Mouse (Mus musculus): ENCODE measurements around the gene Gm1527.
"Not testable (repeated sequence)": the region's sequence is repeated elsewhere in the genome, so short reads cannot be mapped to it uniquely, and the experiment has no call there.

The Gm1527 gene

GRCm38 (mm10) chr3:28892317-28892716 is at the start of gene Gm1527:
Gm1527 (plus strand) TSS chr3:28892617.
- DNase-seq: no peak

- no peak for DNase-seq
Measured at GRCm38 (mm10) chr3:28843231-28843630, 49.2 kb upstream of the Gm1527 start.

GRCm38 (mm10) chr3:28847115-28847514 is 45.3 kb upstream of the Gm1527 start:
- no peak for DNase-seq

GRCm38 (mm10) chr3:28852174-28852573 is 40.2 kb upstream of the Gm1527 start:
- DNase-seq: not testable (repeated sequence)

GRCm38 (mm10) chr3:28859630-28860392 is 32.6 kb upstream of the Gm1527 start:
- not testable (repeated sequence) for DNase-seq

- DNase-seq: not testable (repeated sequence)
Measured at GRCm38 (mm10) chr3:28896966-28897365, 4.5 kb downstream of the Gm1527 start.

GRCm38 (mm10) chr3:28965931-28966330 is 73.5 kb downstream of the Gm1527 start:
- DNase-seq: no peak

DNA sequence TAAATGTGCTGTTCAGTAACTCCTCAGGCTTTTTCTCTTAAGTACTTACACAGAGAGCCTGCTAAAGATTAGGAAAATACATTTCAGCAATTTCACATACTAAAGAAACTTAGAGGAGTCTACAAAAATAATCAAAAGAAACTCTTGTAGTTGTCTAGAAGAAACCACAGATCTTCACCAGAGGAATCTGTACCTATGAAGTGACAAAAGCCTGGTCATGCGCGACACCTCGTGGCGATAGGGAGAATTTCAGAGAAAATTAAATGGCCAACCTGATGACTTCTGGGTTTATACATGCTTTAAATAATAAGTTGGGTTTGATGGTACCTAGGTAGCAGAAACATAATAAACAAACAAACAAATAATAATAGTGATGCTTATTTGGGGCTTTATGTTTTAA is 76.4 kb downstream of the Gm1527 start:
- DNase-seq: peak; percentile 48

Data from right cerebral cortex, postnatal 4 days (tissue).